Mouse (Mus musculus) C2C12 (cell line): Measurements from ENCODE around the gene Snx33. TPM values are rescaled to one million over a fixed set of nuclear protein-coding genes. Genes with fewer than 3 reads are reported as not detected.

Source experiments
- H3K27me3 ChIP-seq: one replicate; pipeline ENCODE4 v1.6.1; 2011; ENCODE audit not compliant: control insufficient read depth, insufficient read depth, insufficient read length
- H3K36me3 ChIP-seq: one replicate; pipeline ENCODE4 v1.6.1; 2011; ENCODE audit not compliant: control insufficient read depth, insufficient read depth
- H3K4me3 ChIP-seq: one replicate; pipeline ENCODE4 v1.5.1; 2011; ENCODE audit warnings: mild to moderate bottlenecking, control low read depth; ENCODE audit not compliant: poor library complexity, insufficient read depth, severe bottlenecking
- H3K79me2 ChIP-seq: one replicate; pipeline ENCODE4 v1.6.1; 2011; ENCODE audit not compliant: control insufficient read depth, insufficient read depth
- H3K79me3 ChIP-seq: one replicate; pipeline ENCODE4 v1.6.1; 2011; ENCODE audit warnings: low read depth, control low read depth
- H3ac ChIP-seq: one replicate; pipeline ENCODE3; 2011; ENCODE audit warnings: low read depth; ENCODE audit not compliant: control insufficient read depth, insufficient read length
- CEBPB ChIP-seq: IDR thresholded peaks from one replicate; pipeline ENCODE4 v1.6.1; 2011; ENCODE audit warnings: low read depth, mild to moderate bottlenecking, control low read depth, moderate library complexity
- CTCF ChIP-seq: IDR thresholded peaks from one replicate; pipeline ENCODE4 v1.5.1; 2011; ENCODE audit not compliant: control insufficient read depth, insufficient read depth, insufficient read length
- FOSL1 ChIP-seq: IDR thresholded peaks from one replicate; pipeline ENCODE4 v1.8.0; 2011; ENCODE audit warnings: mild to moderate bottlenecking, low read length; ENCODE audit not compliant: poor library complexity, insufficient read depth, severe bottlenecking
- MAX ChIP-seq: IDR thresholded peaks from one replicate; pipeline ENCODE4 v1.6.1; 2011; ENCODE audit warnings: mild to moderate bottlenecking, control low read depth
- MYOD1 ChIP-seq: IDR thresholded peaks from one replicate; pipeline ENCODE4 v1.6.1; 2011; ENCODE audit warnings: low read depth; ENCODE audit not compliant: control insufficient read depth, insufficient read length
- MYOG ChIP-seq: IDR thresholded peaks from one replicate; pipeline ENCODE4 v1.6.1; 2011; ENCODE audit not compliant: control insufficient read depth, insufficient read length; ENCODE audit errors: extremely low read depth
- USF1 ChIP-seq: IDR thresholded peaks from one replicate; pipeline ENCODE4 v1.6.1; 2011; ENCODE audit warnings: low read depth, mild to moderate bottlenecking, control low read depth, moderate library complexity
- polyA plus RNA-seq: library from polyadenylated mRNA; unstranded; fragments of >200 nt; fragmentation: generic; extraction: Trizol; gene quantifications from one replicate; pipeline ENCODE4 v1.2.1, GENCODE M21; 2012; ENCODE audit warnings: missing spikeins

Snx33 gene
- polyA plus RNA-seq, 1 experiment = 5.7 TPM

DNA sequence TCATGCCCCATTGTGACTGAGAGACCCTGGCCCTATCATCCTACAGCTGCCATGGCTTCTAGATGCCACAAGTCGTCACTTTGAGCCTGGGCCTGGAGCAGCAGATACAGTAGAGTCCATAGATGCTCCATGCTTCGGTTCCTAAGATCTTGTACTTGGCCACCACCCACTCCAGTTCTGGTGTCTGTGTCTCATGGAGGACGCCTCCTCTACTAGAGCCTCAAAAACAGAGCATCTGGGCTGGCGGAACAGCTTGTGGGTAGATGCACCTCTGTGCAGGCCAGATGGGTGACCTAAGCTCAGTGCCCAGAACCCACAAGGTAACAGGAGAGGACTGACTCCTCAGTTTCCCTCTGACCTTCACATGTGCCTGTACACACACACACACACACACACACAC lies 43.8 kb downstream of the Snx33 start:
- H3K79me3 ChIP-seq = no peaks in the 10 kb centered on the region
- H3K79me2 ChIP-seq = no peaks in the 10 kb centered on the region
- H3ac ChIP-seq = no peak overlapping the region
- TF ChIP-seq FOSL1 (no peak), CEBPB (no peak)
- H3K36me3 ChIP-seq = peaks cover 22% of the 10 kb centered on the region
- no peak overlapping the region for H3K4me3 ChIP-seq
- H3K27me3 ChIP-seq = no peaks in the 10 kb centered on the region

DNA sequence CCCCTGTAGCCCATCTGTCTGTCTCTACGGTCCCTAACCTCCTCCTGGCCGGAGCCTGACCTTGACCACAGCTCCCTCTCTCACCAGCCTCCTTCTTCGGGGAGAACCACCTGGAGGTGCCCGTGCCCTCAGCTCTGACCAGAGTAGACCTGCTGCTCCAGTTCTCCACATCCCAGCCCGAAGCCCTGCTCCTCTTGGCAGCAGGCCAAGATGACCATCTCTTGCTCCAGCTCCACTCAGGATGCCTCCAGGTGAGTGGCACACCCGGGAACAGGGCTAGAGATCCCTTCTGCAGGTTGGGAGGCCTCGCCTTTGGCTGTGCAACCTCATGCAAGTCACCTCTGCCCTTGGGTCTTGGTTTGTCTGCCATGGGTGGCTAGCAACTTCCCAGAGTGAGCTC lies 44.7 kb downstream of the Snx33 start:
- peaks cover 21% of the 10 kb centered on the region for H3K36me3 ChIP-seq
- no peak overlapping the region for H3ac ChIP-seq
- H3K79me2 ChIP-seq = no peaks in the 10 kb centered on the region
- no peak overlapping the region for H3K4me3 ChIP-seq
- H3K27me3 ChIP-seq = no peaks in the 10 kb centered on the region
- H3K79me3 ChIP-seq = no peaks in the 10 kb centered on the region
- TF ChIP-seq MYOD1 = no peak

DNA sequence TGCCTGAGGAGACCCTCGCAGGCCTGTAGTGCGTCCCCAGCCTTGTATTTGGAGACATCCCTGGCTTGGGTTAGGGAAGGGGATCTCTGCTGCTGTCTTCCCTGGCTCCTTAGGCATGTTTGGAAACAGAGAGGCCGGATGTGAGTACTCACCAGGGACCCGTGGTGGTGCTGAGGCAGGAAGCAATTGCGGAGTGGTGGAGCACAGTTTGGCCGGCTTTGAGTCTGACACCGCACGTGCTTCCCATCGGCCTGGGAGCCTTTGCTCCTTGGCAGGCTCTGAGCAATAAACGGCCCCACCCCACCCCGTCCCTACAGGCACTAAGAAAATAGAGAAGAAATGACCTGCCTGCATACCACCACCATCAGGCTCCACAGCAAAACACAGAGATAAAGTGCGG lies 45.4 kb downstream of the Snx33 start:
- Histone ChIP-seq H3ac (no peak overlapping the region), H3K27me3 (no peaks in the 10 kb centered on the region), H3K79me2 (no peaks in the 10 kb centered on the region), H3K79me3 (no peaks in the 10 kb centered on the region), H3K4me3 (no peak overlapping the region), H3K36me3 (peaks cover 17% of the 10 kb centered on the region)
- TF ChIP-seq USF1 (no peak), CTCF (no peak), MAX (no peak), MYOD1 (no peak), CEBPB (no peak), FOSL1 (no peak), MYOG (no peak)

DNA sequence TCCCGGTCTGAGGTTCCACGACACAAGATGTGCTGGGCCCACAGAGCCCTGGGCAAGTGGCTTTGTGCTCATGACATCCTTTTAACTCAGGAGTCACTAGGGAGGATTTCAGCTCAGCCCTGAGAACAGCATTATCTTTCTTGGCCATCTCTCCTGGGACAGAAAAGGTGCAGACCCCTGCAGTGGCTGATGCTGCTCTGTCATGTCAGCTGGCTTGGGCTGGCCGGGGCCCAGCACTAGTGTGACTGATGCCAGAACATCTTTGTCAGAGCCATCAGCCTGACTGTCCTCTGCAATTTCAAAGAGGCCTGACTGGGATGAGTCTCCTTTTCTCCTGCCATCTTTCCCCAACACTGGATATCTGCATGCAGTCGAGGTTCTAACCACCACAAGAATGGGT lies 45.9 kb downstream of the Snx33 start:
- no peaks in the 10 kb centered on the region for H3K79me2 ChIP-seq
- H3K4me3 ChIP-seq = no peak overlapping the region
- no peaks in the 10 kb centered on the region for H3K79me3 ChIP-seq
- TF ChIP-seq MAX (no peak), USF1 (no peak), MYOD1 (no peak), MYOG (no peak), CEBPB (no peak), CTCF (no peak), FOSL1 (no peak)
- H3K27me3 ChIP-seq = no peaks in the 10 kb centered on the region
- H3ac ChIP-seq = no peak overlapping the region
- peaks cover 12% of the 10 kb centered on the region for H3K36me3 ChIP-seq

DNA sequence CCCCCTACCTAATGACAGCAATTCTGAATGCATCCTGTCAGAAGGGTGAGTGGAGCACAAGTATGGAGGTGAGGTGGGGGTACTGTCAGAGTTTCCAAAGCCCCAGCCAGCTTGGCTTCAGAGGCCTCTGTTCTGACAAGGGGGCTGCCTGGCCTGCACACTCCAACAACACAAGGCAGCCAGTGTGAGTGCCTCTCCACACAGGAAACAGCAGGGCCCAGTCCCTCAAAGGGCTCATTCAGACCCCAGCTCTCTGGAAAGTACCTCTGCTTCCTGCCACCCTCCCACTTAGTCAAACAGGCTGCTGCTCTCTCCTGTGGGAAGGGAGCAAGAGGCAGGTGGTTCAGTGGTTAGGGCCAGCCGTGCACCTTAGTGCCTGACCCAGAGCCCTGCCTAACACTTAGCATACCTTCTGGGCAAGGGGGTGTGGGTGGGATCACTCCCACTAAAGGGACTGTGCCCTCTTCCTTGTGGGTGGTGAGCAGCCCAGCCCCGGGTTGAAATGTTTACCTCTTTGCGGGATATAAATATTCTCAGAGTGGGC lies 46.6 kb downstream of the Snx33 start:
- peaks cover 9% of the 10 kb centered on the region for H3K36me3 ChIP-seq
- no peak overlapping the region for H3K4me3 ChIP-seq
- no peaks in the 10 kb centered on the region for H3K27me3 ChIP-seq
- no peaks in the 10 kb centered on the region for H3K79me3 ChIP-seq
- no peaks in the 10 kb centered on the region for H3K79me2 ChIP-seq
- TF ChIP-seq USF1 (no peak), CTCF (no peak), CEBPB (no peak), MYOG (no peak), MAX (no peak), FOSL1 (no peak), MYOD1 (no peak)
- no peak overlapping the region for H3ac ChIP-seq

DNA sequence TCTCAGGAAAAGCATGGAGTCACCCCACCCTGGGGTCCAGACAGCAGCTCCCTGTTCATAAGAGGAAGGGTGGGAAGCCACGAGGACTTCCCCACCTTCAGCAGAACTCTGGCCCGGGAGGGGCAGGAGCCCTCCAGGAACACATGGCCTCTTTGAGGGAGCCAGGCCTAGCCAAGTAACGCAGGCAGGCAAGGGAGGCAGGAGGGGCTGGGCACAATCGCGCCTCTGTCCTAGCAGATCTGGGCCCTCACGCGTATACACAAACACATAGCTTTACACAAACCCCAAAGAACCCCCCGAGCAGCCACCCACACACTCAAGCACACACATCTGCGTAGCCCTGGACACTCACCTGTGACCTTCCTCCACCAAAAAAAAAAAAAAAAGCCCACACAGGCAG lies 47.4 kb downstream of the Snx33 start:
- TF ChIP-seq USF1 = no peak
- no peak for TF ChIP-seq CTCF
- no peak for TF ChIP-seq MYOD1
- TF ChIP-seq CEBPB = no peak
- no peak for TF ChIP-seq MAX
- TF ChIP-seq MYOG = no peak
- no peak for TF ChIP-seq FOSL1
- Histone ChIP-seq H3ac (no peak overlapping the region), H3K79me3 (no peaks in the 10 kb centered on the region)

DNA sequence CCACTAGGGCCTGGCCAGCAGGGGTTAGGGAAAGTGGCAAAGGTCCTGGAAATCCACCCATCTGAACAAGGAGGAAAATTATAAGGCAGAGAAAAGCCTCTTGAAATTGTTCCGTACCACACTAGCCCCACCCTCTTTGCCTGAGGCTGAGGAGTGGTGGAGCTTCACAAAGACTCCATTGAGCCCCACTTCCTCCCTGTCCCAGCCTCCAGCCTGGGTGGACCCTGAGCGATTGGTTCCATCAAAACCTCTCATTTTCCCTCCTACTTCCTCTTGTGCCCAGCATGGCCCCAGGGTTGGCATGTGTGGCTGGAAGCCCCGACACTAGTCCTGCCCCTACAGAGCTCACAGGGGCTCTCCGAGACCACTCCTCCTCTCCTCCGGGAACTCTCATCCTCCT lies 50.9 kb downstream of the Snx33 start:
- H3K79me3 ChIP-seq = no peaks in the 10 kb centered on the region
- peaks cover 7% of the 10 kb centered on the region for H3K79me2 ChIP-seq
- no peak for TF ChIP-seq MAX
- no peak for TF ChIP-seq USF1
- TF ChIP-seq CEBPB = no peak
- TF ChIP-seq MYOG = no peak
- no peak for TF ChIP-seq CTCF
- TF ChIP-seq FOSL1 = no peak
- TF ChIP-seq MYOD1 = no peak

More for the DNA sequence above, 47.4 kb downstream of the Snx33 start:
- H3K4me3 ChIP-seq = no peak overlapping the region
- H3K79me2 ChIP-seq = no peaks in the 10 kb centered on the region
- no peaks in the 10 kb centered on the region for H3K27me3 ChIP-seq
- H3K36me3 ChIP-seq = peaks cover 9% of the 10 kb centered on the region

More for the DNA sequence above, 50.9 kb downstream of the Snx33 start:
- no peaks in the 10 kb centered on the region for H3K36me3 ChIP-seq
- H3K27me3 ChIP-seq = no peaks in the 10 kb centered on the region
- H3ac ChIP-seq = no peak overlapping the region
- H3K4me3 ChIP-seq = no peak overlapping the region
